Mouse (Mus musculus): Measurements from ENCODE around the gene Ephb1.

Gene Ephb1

DNA sequence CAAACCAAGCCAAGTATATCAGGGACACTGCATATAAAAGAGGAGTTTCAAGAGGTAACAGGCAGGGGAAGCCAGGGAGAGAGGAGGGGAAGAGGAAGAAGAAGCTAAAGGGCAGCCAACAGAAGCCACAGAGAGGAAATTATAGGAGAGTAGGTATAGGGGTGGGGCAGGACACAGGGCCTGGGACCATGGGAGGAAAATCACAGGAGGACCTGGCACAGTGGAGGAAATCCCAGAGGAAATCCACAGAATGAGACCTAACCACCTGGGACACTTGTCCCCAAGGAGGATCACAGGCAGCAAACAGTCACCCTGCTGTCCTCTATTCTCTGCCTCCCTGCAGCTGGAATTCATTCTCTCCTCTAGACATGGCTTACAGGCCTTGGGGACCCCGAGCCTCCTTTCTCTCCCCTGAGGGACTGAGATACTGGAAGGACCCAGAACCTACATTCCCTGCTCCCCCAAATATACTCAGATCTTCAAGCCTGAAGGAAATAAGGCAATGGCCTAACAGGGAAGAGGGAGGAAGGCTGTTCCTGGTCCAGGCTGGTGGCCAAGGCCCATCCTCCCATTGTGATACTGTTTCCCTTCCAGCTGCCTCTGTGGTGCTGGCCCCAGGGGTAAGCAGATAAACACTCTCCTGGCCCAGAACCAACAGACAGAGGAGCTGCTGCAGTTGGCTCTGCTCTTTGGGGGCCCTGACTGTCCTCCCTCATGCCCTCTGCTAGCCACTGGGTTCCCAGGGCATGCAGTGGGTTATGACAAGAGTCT lies 47.7 kb downstream of the Ephb1 start:
- DNase-seq (ENCODE audit: low spot score), result no peak

DNA sequence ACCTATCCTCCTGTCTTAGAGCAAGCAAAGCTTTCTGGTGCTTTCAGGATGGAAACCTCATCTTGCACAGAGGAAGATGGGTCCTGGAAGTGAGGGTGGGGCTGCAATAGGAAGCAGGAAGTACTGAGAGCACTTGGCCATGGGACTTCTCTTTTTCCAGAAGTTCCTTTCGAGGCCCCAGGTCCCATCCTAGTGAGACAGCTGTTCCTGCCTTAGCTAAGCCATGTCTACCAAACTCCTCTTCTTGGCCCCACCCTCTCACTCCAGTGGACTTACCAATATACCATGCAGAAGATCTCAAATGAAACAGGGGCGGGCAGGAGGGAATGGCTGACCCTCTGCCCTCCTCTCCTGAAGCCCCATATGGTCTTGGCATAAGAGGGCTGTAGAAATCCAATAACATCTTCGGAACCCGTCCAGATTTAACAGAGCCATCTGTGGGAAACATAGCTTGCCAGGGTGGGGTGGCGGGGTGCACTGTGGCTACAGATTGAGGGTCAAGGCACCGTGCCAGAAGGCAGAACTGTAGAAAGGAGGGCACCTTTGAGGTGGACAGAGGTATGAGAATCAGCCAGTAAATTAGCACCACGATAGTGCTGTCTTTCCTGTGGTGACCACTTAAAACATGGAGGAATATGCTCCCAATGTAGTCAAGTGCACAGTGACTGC lies 48.9 kb downstream of the Ephb1 start:
- DNase-seq (ENCODE audit: low spot score), result no peak

DNA sequence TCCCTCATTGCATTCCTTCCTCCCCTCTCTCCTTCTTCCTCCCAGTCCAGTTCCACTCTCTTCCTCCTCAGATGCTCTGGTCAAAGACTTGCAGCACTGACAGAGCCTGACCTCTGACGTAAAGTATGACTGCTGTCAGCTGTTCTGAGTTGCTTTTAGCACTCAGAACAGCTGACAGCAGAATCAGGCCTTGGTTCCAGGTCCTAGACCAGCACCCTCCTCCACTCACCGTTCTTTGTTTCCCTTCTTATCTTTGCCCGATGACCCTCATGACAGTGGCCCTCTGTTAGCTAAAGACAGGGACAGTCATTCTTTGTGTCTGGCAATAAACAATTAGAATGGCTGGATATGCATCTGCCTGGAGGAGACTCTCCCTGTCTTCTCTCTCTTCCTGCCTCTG lies 49.7 kb downstream of the Ephb1 start:
- DNase-seq (ENCODE audit: low spot score), result no peak

DNA sequence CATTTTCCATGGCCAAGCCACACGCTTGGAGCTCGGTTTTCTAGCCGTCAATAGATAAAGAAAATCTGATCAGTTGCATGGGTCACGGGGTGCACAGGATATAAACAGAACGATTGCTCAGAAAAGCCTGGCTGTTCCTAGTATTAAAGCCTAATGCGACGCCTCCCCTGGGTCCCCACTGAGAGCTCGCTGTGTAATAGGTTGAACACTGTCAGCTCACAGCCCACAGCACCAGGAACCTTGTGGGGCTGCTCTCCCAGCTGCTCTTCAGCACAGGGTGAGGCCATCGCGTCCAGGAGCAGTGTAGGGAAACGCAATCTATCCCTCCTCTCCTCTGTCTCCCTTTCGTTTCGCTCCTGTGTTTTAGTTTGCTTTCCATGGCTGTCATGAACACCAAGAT lies 50.6 kb downstream of the Ephb1 start:
- no peak for DNase-seq (ENCODE audit: low spot score)

DNA sequence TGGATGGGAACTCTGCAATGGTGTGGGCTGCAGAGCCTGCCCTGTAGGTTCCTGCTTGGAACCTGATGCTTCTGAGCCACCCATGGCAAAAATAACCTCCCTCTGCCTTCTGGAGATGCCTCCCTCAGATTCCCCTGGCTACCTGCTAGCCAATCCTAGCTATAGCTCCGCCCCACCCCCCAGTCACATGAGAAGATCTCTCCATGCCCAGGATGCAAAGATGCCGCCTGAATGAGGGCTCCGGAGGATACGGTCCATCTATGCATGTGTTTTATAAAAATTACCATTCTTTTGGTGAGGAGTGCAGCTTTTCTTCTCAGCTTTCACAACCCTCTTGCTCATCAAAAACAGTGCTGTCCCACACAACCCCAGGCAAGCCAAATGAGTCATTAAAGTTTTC lies 53.5 kb downstream of the Ephb1 start:
- no peak for DNase-seq (ENCODE audit: low spot score)

DNA sequence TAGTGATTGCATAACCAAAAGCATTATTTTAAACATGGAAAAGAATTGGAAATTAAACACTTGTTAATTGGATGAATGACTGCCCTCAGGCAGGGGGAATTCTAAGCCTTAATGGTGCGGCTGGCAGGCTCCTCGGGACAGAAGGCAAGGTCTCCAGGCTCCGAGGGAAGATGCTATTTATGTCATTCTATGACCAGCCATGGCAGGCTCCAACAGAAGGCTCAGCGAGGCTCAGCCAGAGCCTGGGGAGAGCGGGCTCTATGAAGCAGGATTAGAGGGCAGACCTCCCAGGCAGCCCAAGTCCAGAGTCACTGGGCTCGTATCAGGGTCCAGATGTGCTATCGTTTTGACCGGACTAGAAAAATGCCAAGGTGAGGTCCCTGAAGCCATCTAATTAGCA lies 55.8 kb downstream of the Ephb1 start:
- DNase-seq (ENCODE audit: low spot score), result no peak

DNA sequence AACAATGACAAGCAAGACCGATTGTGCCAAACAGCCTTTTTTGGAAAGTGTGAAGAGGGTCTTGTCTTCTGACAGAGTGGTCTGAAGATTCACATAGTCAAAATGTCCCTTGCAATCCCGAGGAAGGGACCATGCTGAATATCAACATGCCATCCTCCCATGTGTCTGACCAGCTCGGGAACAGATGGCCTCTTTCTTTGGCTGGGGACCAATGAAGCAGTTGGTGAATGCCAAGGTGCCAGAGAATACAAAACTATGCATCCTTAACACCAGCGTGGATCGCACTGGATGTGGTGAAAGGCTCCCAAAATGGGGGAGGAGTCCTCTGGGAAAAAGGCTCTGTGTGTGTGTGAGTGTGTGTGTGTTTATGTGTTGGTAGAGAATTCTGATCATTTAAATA lies 56.5 kb downstream of the Ephb1 start:
- DNase-seq (ENCODE audit: low spot score), result no peak

DNA sequence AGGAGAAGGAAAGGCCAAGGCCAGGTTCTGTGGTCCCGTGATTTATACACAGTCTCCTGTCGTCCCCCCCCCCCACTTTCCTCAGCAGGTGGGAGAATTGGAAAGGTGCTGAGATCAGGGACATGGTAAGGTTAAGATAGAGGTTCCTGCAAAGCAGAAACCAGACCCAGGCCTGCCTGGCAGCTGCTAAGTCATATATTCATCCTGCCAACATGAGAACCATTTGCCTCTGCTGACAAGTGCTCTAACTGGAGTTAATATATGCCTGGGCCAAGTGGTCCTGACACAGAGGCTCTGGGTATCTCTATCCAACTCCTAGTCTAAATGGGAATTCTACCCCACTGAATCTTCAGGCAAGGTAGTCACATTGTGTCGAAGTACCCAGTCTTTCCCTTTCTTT lies 57.3 kb downstream of the Ephb1 start:
- DNase-seq (ENCODE audit: low spot score), result no peak

DNA sequence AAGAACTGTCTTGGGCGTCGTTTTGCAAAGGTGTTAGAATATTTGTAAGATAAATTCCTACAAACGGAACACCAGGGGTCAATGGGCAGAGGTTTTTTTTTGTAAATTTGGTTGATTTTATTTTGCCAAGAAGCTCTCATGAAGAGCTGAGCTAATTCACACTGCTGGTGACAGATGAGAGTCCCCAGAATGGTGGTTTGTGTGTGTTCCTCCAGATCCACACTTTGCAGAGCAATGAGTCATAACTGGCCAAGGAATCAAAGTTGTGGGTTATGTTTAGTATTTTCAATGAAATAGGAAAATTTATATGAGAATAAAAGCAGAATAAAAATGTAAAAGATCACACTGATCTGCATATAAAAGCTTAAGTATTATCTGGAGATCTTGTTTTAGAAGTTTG lies 60.9 kb downstream of the Ephb1 start:
- no peak for DNase-seq (ENCODE audit: low spot score)

DNA sequence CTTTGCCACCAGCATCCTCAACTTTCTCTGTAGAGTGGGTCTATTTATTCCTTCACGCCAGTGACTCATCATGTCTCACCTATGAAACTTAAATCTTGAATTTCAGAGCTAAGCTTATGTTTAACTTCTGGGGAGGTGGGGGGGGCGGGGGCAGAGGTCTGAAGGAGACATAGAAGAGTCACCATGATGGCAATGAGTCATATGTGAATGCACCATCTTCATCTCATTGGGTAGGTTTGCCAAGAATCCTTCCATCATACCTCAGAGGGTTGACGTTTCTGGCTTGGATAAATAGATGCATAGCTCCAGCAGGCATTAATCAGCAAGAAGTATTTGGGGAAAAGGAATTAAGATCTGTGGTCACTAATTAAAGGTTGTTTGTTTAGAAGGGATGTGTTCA lies 63.3 kb downstream of the Ephb1 start:
- DNase-seq (ENCODE audit: low spot score), result no peak

DNA sequence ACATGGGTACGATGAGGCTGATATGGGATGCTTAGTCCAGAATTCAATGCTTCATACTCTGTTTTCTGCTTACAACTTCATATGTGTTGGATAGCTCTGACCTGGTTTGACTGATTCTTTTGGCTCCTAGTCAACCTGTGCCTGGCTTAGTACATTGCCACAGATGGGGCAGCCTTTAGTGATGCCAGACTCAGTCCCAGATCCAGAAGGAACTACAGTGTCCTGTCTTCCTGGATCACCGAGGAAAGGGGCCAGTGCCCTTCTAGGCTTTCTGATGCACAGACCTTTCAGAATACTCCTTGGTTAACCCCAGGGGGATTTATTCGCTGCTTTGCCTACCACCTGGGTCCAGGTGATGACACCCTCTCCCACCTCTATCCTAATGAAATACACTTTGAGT lies 66.1 kb downstream of the Ephb1 start:
- no peak for DNase-seq (ENCODE audit: low spot score)

DNA sequence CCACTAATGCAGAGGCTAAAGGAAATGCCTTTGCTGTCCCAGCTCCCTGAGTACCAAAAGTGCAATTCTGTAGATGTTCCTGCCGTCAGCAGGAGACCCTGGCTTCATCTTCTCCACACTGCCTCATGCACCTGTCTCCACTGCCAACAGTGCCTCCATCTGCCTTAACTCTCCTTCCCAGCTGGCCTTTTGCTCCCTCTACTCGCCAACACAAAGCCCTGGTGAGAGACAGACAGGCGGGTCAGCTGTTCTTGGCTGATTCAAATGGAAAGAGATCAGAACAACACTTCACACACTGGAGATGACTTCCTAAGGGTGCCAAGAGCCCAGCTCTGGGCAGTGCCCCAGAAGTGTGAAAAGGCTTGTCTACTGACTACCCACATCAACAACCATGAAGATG lies 78.6 kb downstream of the Ephb1 start:
- DNase-seq (ENCODE audit: low spot score), result no peak

DNA sequence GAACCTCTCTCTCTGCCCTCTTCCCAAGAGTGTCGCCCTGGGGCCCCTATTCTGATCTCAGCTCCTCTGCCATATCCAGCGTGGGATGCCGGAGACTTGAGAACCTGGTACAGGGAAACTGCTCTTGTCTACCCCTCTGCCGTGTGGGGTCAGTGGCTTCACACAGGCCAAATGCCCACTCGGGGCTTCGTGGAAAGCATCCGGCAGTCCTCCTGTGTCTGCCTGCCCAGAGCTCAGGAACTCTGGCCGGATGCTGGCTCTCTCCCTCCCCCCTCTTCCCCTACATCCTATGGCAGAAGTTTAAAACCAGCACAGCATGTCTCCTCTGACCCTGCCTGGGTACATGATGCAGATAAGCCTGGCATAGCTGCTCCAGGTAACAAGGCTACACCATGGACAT lies 80.5 kb downstream of the Ephb1 start:
- no peak for DNase-seq (ENCODE audit: low spot score)

DNA sequence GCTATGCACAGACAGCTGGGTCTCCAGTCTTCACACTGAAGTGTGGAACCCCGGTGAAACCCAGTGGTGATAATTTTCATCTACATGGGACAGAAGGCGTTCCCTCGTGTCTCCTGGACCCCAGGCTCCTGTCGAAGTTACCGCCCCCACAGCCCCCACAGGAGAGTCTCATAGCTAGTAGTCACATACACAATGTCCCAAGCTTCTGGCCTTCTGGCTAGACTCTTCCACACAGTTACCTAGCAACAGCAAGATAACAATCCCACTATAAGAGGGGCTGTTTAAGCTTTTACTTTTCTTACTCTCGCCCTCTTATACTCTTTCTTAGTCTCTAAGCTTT lies 81.1 kb downstream of the Ephb1 start:
- DNase-seq (ENCODE audit: low spot score), result no peak

DNA sequence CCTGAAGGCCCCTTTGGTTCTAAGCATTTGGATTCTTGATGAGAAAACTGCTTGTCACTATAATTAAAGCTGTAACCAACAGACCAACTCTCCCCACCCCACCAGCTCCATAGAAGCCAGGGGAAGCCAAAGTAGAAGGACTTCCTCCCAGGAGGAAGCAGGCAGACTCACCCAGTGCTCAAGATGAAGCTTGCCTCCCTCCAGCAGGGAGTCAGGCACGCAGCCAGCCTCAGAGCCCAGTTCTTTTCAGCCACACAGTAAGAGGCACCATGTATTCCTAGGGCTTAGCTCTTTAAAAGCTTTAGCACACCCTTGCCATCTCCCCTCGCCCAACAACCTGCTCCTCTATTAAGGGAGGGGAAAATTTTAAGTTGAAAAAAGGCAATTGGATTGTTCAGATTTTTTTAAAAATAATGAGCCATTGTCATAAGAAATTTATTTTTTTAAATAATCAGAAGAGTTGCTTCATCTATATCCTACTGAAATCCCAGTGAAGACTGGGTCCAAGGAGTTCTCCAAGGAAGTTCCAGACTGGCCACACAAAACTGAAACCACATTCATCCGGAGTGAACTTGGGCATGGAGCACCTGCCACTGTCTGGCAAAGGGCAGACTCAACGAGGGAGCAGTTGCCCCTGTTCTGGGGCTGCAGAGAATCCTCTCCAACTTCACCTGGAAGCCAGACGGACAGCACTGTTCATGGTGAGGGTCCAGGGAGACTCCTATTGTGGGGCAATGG lies 81.6 kb downstream of the Ephb1 start:
- DNase-seq (ENCODE audit: low spot score), result no peak

DNA sequence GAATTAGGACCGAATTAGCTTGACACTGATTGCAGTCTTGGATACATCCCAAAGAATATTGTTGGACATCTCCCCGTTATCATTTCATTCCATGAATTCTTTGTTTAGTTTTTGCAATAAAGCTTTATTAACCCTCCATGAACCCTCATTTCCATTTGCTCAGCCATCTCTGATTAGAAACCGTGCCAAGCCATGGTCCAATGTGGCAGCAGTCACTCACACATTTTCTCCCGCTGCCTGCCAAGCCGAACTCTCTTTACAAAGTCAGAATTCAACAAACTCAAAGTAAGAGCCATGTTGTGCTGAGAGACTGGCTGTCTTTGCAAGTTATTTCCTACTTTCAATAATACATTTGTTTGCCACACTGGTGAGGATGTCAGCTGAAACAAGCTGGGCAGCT lies 84.0 kb downstream of the Ephb1 start:
- no peak for DNase-seq (ENCODE audit: low spot score)

DNA sequence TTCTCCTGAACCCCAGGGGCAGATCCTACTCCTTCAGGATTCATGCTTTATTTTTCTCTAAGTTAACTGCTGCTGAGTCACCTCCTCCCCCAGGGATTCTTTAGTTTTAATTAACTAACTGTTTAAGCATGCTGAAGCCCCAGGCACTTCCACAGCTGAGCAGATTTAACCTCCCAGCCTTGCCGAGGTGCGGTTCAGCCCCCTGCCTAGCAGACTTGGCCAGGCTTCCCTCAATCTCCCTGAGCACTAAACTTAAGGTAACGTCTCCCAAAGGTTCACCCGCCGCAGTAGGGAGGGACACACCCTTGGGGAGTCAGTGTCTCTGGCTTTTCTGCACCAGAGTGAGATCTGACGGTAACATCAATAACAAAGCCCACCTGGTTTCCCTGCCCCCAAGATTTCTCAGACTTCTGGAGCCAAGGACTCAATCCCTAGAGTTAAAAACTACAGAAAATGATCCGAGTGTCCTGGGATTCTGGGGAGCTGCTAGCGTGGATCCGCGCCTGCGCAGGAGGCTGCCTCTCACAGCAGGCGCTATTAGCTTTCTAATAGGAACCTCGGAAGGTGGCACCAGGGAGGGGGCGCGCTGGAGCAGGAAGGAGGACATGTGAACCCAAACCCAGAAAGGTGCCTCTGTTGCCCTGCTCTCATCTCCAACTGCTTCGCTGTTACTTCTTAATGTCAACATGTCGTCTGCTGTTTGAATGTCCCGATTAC lies 87.0 kb downstream of the Ephb1 start:
- DNase-seq (ENCODE audit: low spot score), result no peak

DNA sequence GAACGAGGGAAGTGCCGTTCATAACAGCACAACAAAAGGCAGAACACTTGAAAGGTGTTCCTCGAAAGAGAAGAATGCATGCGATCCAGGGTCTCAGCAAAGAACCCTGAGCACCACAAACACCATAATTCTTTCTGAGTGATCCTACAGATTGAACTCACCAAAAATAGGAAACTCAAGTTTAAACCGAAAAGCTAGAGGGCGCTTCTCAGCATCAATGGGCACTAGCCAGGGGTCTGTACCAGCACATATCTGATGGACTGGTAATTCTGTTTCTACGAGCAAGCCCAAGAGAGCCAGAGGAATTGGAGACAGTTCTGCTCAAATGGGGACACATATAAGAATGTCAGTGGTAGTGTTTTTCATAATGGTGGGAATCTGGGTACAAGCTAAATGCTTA lies 90.7 kb downstream of the Ephb1 start:
- no peak for DNase-seq (ENCODE audit: low spot score)

DNA sequence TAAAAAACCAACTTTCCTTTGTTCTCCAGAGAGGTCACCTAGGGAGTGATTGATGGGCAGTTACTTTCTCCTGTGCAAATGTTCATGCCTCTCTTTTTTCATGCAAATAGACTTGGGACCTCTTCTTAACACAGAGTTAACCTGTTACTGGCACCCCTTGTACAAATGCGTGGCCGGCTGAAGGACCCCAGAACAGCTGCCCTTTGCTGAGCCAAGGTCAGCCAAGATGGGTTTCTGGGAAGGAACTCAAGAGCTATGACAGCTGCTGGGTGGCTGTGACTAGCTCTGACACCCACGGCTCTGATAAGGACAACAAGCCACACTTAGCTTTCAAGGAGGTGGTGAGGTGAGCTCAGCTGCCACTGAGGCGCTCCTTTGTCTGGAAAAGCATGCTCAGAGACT lies 92.4 kb downstream of the Ephb1 start:
- no peak for DNase-seq (ENCODE audit: low spot score)

DNA sequence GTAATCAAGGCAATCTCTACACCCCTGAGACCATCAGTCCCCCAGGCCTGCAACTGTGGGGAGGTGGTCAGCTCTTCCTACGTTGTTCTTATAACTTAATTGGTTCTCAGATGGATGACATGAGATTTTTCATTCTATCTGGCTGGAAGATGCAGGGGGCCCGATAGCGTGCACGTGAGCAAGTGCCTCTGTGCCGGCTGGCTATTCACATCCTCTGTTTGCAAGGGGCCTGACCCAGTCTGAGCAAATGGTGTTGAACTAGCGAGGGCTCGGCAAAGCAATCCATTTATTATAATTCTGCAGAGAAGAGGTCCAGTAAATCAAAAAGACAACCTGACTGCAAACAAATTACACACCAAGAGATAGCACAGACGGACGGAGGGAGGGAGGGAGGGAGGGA lies 93.0 kb downstream of the Ephb1 start:
- DNase-seq (ENCODE audit: low spot score), result no peak

DNA sequence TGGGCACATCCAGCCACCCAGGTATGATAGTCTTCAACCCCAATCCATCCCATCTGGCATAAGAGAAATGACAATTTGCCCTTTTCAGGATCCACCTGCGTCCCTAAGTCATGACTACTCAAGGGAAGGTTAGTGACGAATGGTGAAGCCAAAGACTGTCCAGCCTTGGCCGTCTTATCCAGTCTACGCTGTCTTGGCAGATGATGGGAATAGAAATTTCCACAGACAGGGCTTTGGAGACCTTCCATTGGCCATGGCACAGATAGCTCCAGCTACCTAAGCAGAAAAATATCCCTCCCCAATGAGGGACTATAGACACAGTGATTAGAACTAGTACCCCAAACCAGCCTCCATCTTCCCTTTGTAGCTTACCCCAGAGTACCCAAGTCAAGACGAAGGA lies 98.1 kb downstream of the Ephb1 start:
- DNase-seq (ENCODE audit: low spot score), result no peak

DNA sequence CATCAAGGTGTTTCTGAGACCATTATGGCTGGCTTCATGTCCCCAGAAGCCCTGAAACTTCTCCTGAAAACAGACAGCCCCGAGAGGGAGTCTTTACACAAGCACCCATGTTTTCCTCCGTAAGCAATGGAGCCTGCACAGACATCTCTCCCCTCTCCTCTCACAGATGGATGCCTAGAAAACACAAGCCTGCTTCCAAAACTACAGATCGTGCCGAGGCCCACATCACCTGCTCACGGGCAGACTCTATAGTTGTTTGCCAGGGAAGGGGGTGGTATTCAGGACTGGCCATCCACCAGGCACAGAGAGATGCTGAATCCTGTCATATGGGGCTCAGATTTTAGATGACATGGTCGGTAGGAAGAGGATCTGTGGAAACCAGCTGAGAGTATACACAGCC lies 98.7 kb downstream of the Ephb1 start:
- no peak for DNase-seq (ENCODE audit: low spot score)

All from ovary, postnatal 10 days (tissue).